Mouse (Mus musculus) heart, postnatal 14 days (tissue): ENCODE data around the gene Akap13. TPM values are rescaled to one million over a fixed set of nuclear protein-coding genes. Genes with fewer than 3 reads are reported as not detected.

Experiments used
- DNase-seq, 2 experiments: peaks; one replicate each; pipeline ENCODE4 v3.0.0; 2021 to 2022
- intact Hi-C: fragments of 180-260 bp; cut with DNase I; formaldehyde crosslinking; loops from one replicate; pipeline ENCODE4 v1.15.1; 2025
- total RNA-seq, 2 experiments: library from RNA; stranded (reverse); gene quantifications; 2 replicates each; pipeline ENCODE4 v1.2.3; 2021

Akap13 gene
- total RNA-seq, 2 experiments from 2014 or later = 76.2 to 80.5 TPM

- intact Hi-C loops = no loop called here
- DNase-seq = no peak
Measured at GRCm38 (mm10) chr7:75509085-75509873, 53.9 kb downstream of the Akap13 start.

- intact Hi-C loops = loop anchor here (5.0 kb wide), 2 partner anchors 42 to 58 kb away; partner anchors contain the start of gene Akap13
- DNase-seq = no peak
Measured at GRCm38 (mm10) chr7:75515472-75515871, 60.1 kb downstream of the Akap13 start.

- no peak for DNase-seq
- intact Hi-C loops = loop anchor here (5.0 kb wide), 2 partner anchors 40 to 60 kb away; partner anchors contain the start of gene Akap13
Measured at GRCm38 (mm10) chr7:75516716-75517619, 61.6 kb downstream of the Akap13 start.

GRCm38 (mm10) chr7:75520531-75520930, 65.2 kb downstream of the Akap13 start:
- DNase-seq = no peak
- intact Hi-C loops = no loop called here

- no peak for DNase-seq
- intact Hi-C loops = no loop called here
Measured at GRCm38 (mm10) chr7:75521199-75521598, 65.9 kb downstream of the Akap13 start.

GRCm38 (mm10) chr7:75522226-75522625, 66.9 kb downstream of the Akap13 start:
- no peak for DNase-seq
- intact Hi-C loops = no loop called here

- no peak for DNase-seq
- intact Hi-C loops = no loop called here
Measured at GRCm38 (mm10) chr7:75524789-75525569, 69.6 kb downstream of the Akap13 start.

GRCm38 (mm10) chr7:75525716-75526401, 70.5 kb downstream of the Akap13 start:
- intact Hi-C loops = no loop called here
- no peak for DNase-seq

- intact Hi-C loops = no loop called here
- no peak for DNase-seq
Measured at GRCm38 (mm10) chr7:75528751-75529150, 73.4 kb downstream of the Akap13 start.

GRCm38 (mm10) chr7:75529857-75530437, 74.6 kb downstream of the Akap13 start:
- intact Hi-C loops = no loop called here
- DNase-seq = no peak

GRCm38 (mm10) chr7:75530642-75531041, 75.3 kb downstream of the Akap13 start:
- DNase-seq = no peak
- intact Hi-C loops = no loop called here

GRCm38 (mm10) chr7:75533079-75533478, 77.7 kb downstream of the Akap13 start:
- DNase-seq = no peak
- intact Hi-C loops = no loop called here

- no peak for DNase-seq
- intact Hi-C loops = no loop called here
Measured at GRCm38 (mm10) chr7:75536298-75536697, 81.0 kb downstream of the Akap13 start.

- intact Hi-C loops = no loop called here
- DNase-seq = no peak
Measured at GRCm38 (mm10) chr7:75537567-75537966, 82.2 kb downstream of the Akap13 start.

- intact Hi-C loops = no loop called here
- DNase-seq = no peak
Measured at GRCm38 (mm10) chr7:75538513-75538912, 83.2 kb downstream of the Akap13 start.

GRCm38 (mm10) chr7:75539168-75539567, 83.8 kb downstream of the Akap13 start:
- intact Hi-C loops = no loop called here

GRCm38 (mm10) chr7:75549856-75550255, 94.5 kb downstream of the Akap13 start:
- no peak for DNase-seq
- intact Hi-C loops = loop anchor here (10.0 kb wide), 1 partner anchor 415 kb away; no protein-coding TSS in a partner anchor

More at GRCm38 (mm10) chr7:75539168-75539567, 83.8 kb downstream of the Akap13 start:
- no peak for DNase-seq

GRCm38 (mm10) chr7:75550791-75551336, 95.5 kb downstream of the Akap13 start:
- intact Hi-C loops = loop anchor here (10.0 kb wide), 1 partner anchor 416 kb away; no protein-coding TSS in a partner anchor

More at GRCm38 (mm10) chr7:75550791-75551336, 95.5 kb downstream of the Akap13 start:
- DNase-seq = no peak
